Mouse (Mus musculus) CH12.LX (cell line): ENCODE data around the gene Cry2.

Experiments
- CHD2 ChIP-seq: IDR thresholded peaks from 2 replicates; pipeline ENCODE4 v1.6.1; 2011; ENCODE audit warnings: low read length, improper control_type of control experiment
- CTCF ChIP-seq, 2 experiments: IDR thresholded peaks in 1 of 2; conservative IDR thresholded peaks in 1 of 2; 2 replicates each; pipeline ENCODE4 v1.5.1; 2011 to 2012; ENCODE audit warnings: low read depth in 2 of 2, low read length in 2 of 2, improper control_type of control experiment in 1 of 2, inconsistent platforms in 1 of 2, mild to moderate bottlenecking in 1 of 2, moderate library complexity in 1 of 2
- ELF1 ChIP-seq: IDR thresholded peaks from 2 replicates; pipeline ENCODE4 v1.6.1; 2014; ENCODE audit warnings: low read depth, mild to moderate bottlenecking, inconsistent platforms, low read length, improper control_type of control experiment
- EP300 ChIP-seq: IDR thresholded peaks from 2 replicates; pipeline ENCODE4 v1.6.1; 2011; ENCODE audit warnings: low read length, improper control_type of control experiment
- ETS1 ChIP-seq: conservative IDR thresholded peaks from 2 replicates; pipeline ENCODE4 v1.6.1; 2012; ENCODE audit warnings: low read depth, mild to moderate bottlenecking, inconsistent platforms, low read length, improper control_type of control experiment, moderate library complexity
- IRF4 ChIP-seq: IDR thresholded peaks from 2 replicates; pipeline ENCODE4 v1.6.1; 2014; ENCODE audit warnings: low read depth, mild to moderate bottlenecking, inconsistent platforms, low read length, improper control_type of control experiment
- JUN ChIP-seq: IDR thresholded peaks from 2 replicates; pipeline ENCODE4 v1.6.1; 2011; ENCODE audit warnings: low read depth, mild to moderate bottlenecking, low read length, improper control_type of control experiment, moderate library complexity; ENCODE audit not compliant: insufficient read depth
- MAFK ChIP-seq: IDR thresholded peaks from 2 replicates; pipeline ENCODE4 v1.6.1; 2011; ENCODE audit warnings: low read length, improper control_type of control experiment; ENCODE audit not compliant: insufficient replicate concordance
- MAX ChIP-seq: IDR thresholded peaks from 2 replicates; pipeline ENCODE4 v1.6.1; 2011; ENCODE audit warnings: low read length, improper control_type of control experiment
- MEF2A ChIP-seq: IDR thresholded peaks from 2 replicates; pipeline ENCODE4 v1.6.1; 2014; ENCODE audit warnings: low read depth, mild to moderate bottlenecking, inconsistent platforms, low read length, improper control_type of control experiment, borderline replicate concordance
- MXI1 ChIP-seq: IDR thresholded peaks from 2 replicates; pipeline ENCODE4 v1.6.1; 2011; ENCODE audit warnings: mild to moderate bottlenecking, low read depth, low read length, improper control_type of control experiment
- POLR2A ChIP-seq: IDR thresholded peaks from 2 replicates; pipeline ENCODE4 v1.6.1; 2011; ENCODE audit warnings: low read depth, mild to moderate bottlenecking, improper control_type of control experiment, low read length
- TBP ChIP-seq: conservative IDR thresholded peaks from 2 replicates; pipeline ENCODE4 v1.6.1; 2011; ENCODE audit warnings: low read depth, low read length, improper control_type of control experiment
- ZKSCAN1 ChIP-seq: IDR thresholded peaks from 2 replicates; pipeline ENCODE4 v1.6.1; 2012; ENCODE audit warnings: low read depth, inconsistent platforms, low read length, improper control_type of control experiment, borderline replicate concordance

- TF ChIP-seq JUN (no peak), CTCF (conservative IDR thresholded peaks at IDR 0.05 in 1 of 2, IDR thresholded peaks at IDR 0.05 in 1 of 2; ENCODE audit: low read depth in 2 of 2, low read length in 2 of 2) (no peak), CHD2 (no peak), IRF4 (no peak), MXI1 (no peak), ZKSCAN1 (no peak), POLR2A (no peak), MAX (no peak), ETS1 (no peak), EP300 (no peak), ELF1 (no peak), MAFK (no peak), MEF2A (no peak), TBP (no peak)
Measured at GRCm38 (mm10) chr2:92437366-92437765, 3.5 kb upstream of the Cry2 start.
